Mouse (Mus musculus): ENCODE data around the gene Fbxw5. TPM values are rescaled to one million over a fixed set of nuclear protein-coding genes. Genes with fewer than 3 reads are reported as not detected.

The Fbxw5 gene
- polyA plus RNA-seq, 1 experiment from 2014 or later = 65.7 TPM

DNA sequence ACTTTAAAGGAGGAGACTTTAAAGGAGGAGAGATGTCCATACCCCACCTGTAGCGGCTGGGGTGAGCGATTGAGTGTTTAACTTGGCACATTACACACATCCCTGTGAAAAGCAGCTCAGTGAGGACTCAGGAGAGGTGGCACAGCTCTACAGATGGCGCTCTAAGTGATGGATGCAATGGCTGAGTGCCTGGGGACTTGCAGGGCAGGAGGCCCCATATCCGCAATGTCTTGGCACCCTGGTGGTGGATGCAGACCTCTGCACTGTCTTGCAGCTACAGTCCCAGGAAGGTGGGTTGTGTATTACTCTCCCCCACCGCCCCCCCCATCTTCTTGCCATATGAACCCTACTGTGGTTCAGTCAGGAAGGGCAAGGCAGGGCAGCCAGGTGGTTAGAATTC is 6.4 kb downstream of the Fbxw5 start:
- 31% methylated on average over 5 of the region's 5 CpGs for WGBS
- peak; percentile 68 for ATAC-seq (replicated peaks; ENCODE audit: low FRiP score, low read depth)

DNA sequence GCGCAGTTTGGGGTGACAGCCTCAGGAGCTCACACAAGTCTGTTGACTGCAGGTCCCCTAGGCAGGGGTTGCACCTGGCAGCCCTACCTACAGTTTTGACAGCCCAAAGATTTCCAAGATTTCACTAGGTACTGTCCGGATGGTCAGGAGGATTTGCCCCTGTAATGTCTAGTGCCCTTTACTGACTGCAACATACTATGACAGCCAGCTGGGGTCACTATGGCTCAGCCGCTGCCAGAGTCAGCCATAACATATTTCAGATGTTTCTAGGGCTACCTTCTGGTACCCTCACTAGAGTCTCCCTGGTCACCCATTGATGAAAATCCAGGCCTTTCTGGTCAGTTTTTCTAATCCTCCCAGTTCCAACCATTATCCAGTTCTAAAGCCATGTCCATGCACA is 9.4 kb downstream of the Fbxw5 start:
- ATAC-seq (replicated peaks; ENCODE audit: low FRiP score, low read depth) (no peak), DNase-seq (ENCODE audit: low spot score) (no peak)
- Histone ChIP-seq H3K9ac (ENCODE audit: low read depth, low read length) (no peak overlapping the region), H3K36me3 (ENCODE audit: insufficient read depth, low read length) (peaks cover 10% of the 10 kb centered on the region), H3K4me2 (ENCODE audit: low read length) (no peak overlapping the region), H3K27me3 (ENCODE audit: insufficient read depth, low read length) (no peaks in the 10 kb centered on the region), H3K4me1 (replicated peaks; ENCODE audit: insufficient read depth, low read length) (no peaks in the 10 kb centered on the region), H3K4me3 (replicated peaks; ENCODE audit: low read depth, low read length) (no peak overlapping the region), H3K27ac (no peak overlapping the region), H3K9me3 (replicated peaks; ENCODE audit: low read length) (no peaks in the 10 kb centered on the region)
- TF ChIP-seq CTCF (IDR thresholded peaks at IDR 0.05; ENCODE audit: low read depth) = peak; percentile 58
- 71% methylated on average over 3 of the region's 3 CpGs for WGBS

More for the DNA sequence above, 6.4 kb downstream of the Fbxw5 start:
- Histone ChIP-seq H3K9ac (ENCODE audit: low read depth, low read length) (no peak overlapping the region), H3K4me3 (replicated peaks; ENCODE audit: low read depth, low read length) (no peak overlapping the region), H3K27ac (no peak overlapping the region), H3K27me3 (ENCODE audit: insufficient read depth, low read length) (no peaks in the 10 kb centered on the region), H3K4me1 (replicated peaks; ENCODE audit: insufficient read depth, low read length) (0 out of 2 replicates have a peak, but pooled peaks cover 3% of the 10 kb centered on the region), H3K36me3 (ENCODE audit: insufficient read depth, low read length) (peaks cover 26% of the 10 kb centered on the region), H3K4me2 (ENCODE audit: low read length) (no peak overlapping the region), H3K9me3 (replicated peaks; ENCODE audit: low read length) (no peaks in the 10 kb centered on the region)
- peak; percentile 67 for DNase-seq (ENCODE audit: low spot score)
- TF ChIP-seq CTCF (IDR thresholded peaks at IDR 0.05; ENCODE audit: low read depth) = peak; percentile 66

DNA sequence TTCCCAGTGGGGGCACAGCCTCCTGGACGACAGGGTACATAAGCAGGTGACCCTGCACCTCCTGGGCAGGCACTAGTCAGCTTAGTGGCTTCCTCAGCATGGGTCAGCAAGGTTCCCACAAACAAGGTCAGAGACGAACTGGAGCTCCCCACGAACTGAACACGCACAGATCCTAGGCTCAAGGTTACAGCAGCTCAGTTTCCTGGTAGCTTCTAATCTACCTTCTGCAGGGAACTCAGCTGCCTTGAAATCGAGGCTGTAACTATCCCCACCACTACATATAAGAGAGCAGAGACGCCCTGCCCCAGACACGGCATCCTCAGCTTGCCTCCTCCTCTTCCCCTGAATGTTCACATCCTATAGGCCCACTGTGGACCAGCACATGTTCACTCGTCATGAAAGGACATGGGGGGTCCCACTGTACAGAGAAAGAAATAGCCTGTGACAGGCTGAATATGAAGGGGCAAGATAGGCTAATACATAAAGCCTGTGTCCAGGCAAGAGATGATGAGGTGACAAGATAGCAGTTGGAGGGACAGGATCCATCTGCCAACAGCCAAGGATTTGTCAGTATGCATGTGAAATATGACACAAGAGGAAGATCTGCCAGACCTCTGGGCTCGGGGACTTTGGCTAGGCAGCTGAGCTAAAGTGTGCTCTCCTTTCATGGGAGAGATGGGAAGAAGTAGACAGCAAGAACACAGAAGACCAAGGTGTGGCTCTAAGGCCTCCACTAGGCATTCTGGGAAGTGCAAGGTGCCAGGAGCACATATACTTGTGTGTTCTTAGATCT is 26.2 kb downstream of the Fbxw5 start:
- 86% methylated on average over 9 of the region's 9 CpGs for whole genome bisulfite sequencing
- DNase-seq (ENCODE audit: low spot score) = no peak
- no peaks in the 10 kb centered on the region for H3K4me1 ChIP-seq (replicated peaks; ENCODE audit: insufficient read depth, low read length)
- no peak overlapping the region for H3K27ac ChIP-seq
- TF ChIP-seq CTCF (IDR thresholded peaks at IDR 0.05; ENCODE audit: low read depth) = no peak
- H3K9me3 ChIP-seq (replicated peaks; ENCODE audit: low read length) = no peaks in the 10 kb centered on the region
- H3K4me3 ChIP-seq (replicated peaks; ENCODE audit: low read depth, low read length) = no peak overlapping the region
- no peaks in the 10 kb centered on the region for H3K27me3 ChIP-seq (ENCODE audit: insufficient read depth, low read length)
- no peak overlapping the region for H3K9ac ChIP-seq (ENCODE audit: low read depth, low read length)
- ATAC-seq (replicated peaks; ENCODE audit: low FRiP score, low read depth) = no peak
- no peak overlapping the region for H3K4me2 ChIP-seq (ENCODE audit: low read length)
- peaks cover 69% of the 10 kb centered on the region for H3K36me3 ChIP-seq (ENCODE audit: insufficient read depth, low read length)

DNA sequence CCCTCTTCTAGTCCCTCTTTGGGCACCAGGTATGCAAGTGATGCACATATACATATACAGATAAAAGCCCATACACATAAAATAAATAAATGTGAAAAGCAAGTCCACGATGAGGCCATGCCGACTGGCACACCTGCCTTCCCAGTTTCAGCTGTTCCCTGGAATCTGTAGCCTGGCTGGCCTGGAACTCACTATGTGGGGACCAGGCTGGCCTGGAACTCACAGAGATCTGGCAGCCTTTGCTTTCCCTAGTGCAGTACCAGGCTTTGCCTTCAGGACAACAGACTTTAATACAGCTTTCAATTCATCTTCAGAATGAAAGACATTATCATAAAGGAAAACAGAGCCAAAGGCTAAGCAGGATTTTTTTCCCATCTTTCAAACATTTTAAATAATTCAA is 33.2 kb downstream of the Fbxw5 start:
- H3K4me3 ChIP-seq (replicated peaks; ENCODE audit: low read depth, low read length) = no peak overlapping the region
- H3K4me1 ChIP-seq (replicated peaks; ENCODE audit: insufficient read depth, low read length) = no peaks in the 10 kb centered on the region
- H3K27me3 ChIP-seq (ENCODE audit: insufficient read depth, low read length) = no peaks in the 10 kb centered on the region
- TF ChIP-seq CTCF (IDR thresholded peaks at IDR 0.05; ENCODE audit: low read depth) = no peak
- H3K9ac ChIP-seq (ENCODE audit: low read depth, low read length) = no peak overlapping the region
- DNase-seq (ENCODE audit: low spot score) (no peak), ATAC-seq (replicated peaks; ENCODE audit: low FRiP score, low read depth) (no peak)
- WGBS = 91% methylated on average over 2 of the region's 2 CpGs
- H3K4me2 ChIP-seq (ENCODE audit: low read length) = no peak overlapping the region
- no peak overlapping the region for H3K27ac ChIP-seq
- H3K36me3 ChIP-seq (ENCODE audit: insufficient read depth, low read length) = peaks cover 66% of the 10 kb centered on the region
- H3K9me3 ChIP-seq (replicated peaks; ENCODE audit: low read length) = no peaks in the 10 kb centered on the region

DNA sequence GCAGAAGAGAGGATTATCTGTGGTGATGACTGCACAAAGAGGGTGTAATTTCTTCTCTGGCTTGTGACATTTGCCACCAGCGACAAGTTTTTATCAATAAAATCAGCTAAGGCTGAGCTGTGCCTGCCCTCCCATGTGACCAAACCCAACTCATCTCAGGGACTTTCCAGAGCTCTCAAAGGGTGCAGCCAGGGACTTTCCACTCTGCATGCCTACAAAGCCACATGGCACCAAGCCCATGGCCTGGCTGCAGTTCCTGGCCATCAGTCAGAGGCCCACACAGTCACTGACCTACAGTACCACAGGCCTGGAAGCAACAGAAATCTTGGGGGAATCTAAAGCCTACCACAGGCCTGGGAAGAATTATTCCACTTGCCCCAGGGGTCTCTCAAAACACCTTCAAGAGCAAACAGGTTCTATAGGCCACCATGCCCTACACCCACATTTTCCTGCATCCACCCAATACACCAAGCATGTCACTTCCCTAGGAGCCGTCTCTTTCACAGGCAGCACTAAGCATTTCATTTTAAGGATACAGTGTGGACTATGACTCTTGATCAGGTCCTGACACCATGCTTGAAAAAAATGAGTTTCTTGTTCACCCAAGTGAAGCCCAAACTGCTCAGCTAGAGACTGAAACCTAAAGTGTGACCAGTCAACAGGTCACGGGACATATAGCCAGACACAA is 33.8 kb downstream of the Fbxw5 start:
- H3K9me3 ChIP-seq (replicated peaks; ENCODE audit: low read length) = no peaks in the 10 kb centered on the region
- DNase-seq (ENCODE audit: low spot score) (no peak), ATAC-seq (replicated peaks; ENCODE audit: low FRiP score, low read depth) (no peak)
- H3K4me1 ChIP-seq (replicated peaks; ENCODE audit: insufficient read depth, low read length) = no peaks in the 10 kb centered on the region
- WGBS = 82% methylated on average over 3 of the region's 3 CpGs
- no peaks in the 10 kb centered on the region for H3K27me3 ChIP-seq (ENCODE audit: insufficient read depth, low read length)
- peaks cover 60% of the 10 kb centered on the region for H3K36me3 ChIP-seq (ENCODE audit: insufficient read depth, low read length)
- H3K4me2 ChIP-seq (ENCODE audit: low read length) = no peak overlapping the region
- 0 out of 2 replicates have a peak overlapping the region, but pooled peaks have one; percentile 13 for H3K27ac ChIP-seq
- H3K9ac ChIP-seq (ENCODE audit: low read depth, low read length) = no peak overlapping the region
- H3K4me3 ChIP-seq (replicated peaks; ENCODE audit: low read depth, low read length) = no peak overlapping the region
- no peak for TF ChIP-seq CTCF (IDR thresholded peaks at IDR 0.05; ENCODE audit: low read depth)

DNA sequence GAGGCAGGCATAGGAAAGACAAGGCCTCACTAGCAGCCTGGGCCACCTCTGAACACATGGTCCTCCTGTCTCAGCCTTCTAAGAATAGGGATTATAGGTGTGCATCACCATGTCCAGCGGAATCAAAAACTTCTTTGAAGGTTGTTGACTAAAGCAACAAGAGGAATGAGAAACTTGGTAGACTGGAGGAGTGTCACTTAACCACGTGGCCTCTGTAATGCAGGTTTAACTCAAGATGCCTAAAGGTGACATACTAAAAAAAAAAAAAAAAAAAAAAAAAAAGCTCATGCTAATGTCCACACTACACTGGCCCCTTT is 34.3 kb downstream of the Fbxw5 start:
- Histone ChIP-seq H3K4me3 (replicated peaks; ENCODE audit: low read depth, low read length) (no peak overlapping the region), H3K9me3 (replicated peaks; ENCODE audit: low read length) (no peaks in the 10 kb centered on the region), H3K36me3 (ENCODE audit: insufficient read depth, low read length) (peaks cover 58% of the 10 kb centered on the region; the same call in 1 of the 2 replicates), H3K27me3 (ENCODE audit: insufficient read depth, low read length) (no peaks in the 10 kb centered on the region), H3K27ac (no peak overlapping the region), H3K4me1 (replicated peaks; ENCODE audit: insufficient read depth, low read length) (no peaks in the 10 kb centered on the region; the same call in 1 of the 2 replicates), H3K9ac (ENCODE audit: low read depth, low read length) (no peak overlapping the region), H3K4me2 (ENCODE audit: low read length) (no peak overlapping the region)
- DNase-seq (ENCODE audit: low spot score) (no peak), ATAC-seq (replicated peaks; ENCODE audit: low FRiP score, low read depth) (no peak)
- WGBS = 94% methylated on average over 2 of the region's 2 CpGs
- no peak for TF ChIP-seq CTCF (IDR thresholded peaks at IDR 0.05; ENCODE audit: low read depth)
